Comparison of ENCODE assay signal across 8 mouse cellular contexts in genomic region chr16:38091706-38092105, GRCm38 (mm10). TPM values are rescaled to one million over a fixed set of nuclear protein-coding genes. Genes with fewer than 3 reads are reported as not detected.
DNase-seq lines count a peak whose midpoint lies in the region; ATAC-seq and TF ChIP-seq lines count a peak whose summit lies in the region.

No protein-coding gene starts in this region.

- H3K36me3 ChIP-seq in embryonic facial prominence, embryonic 15.5 days = no peaks in the 10 kb centered on the region
- no peaks in the 10 kb centered on the region for H3K36me3 ChIP-seq in intestine, embryonic 16.5 days (ENCODE audit: control insufficient read depth, insufficient read depth, low read length)
- no peaks in the 10 kb centered on the region for H3K36me3 ChIP-seq in neural tube, embryonic 12.5 days

- H3K9ac ChIP-seq in embryonic facial prominence, embryonic 15.5 days = peak overlapping the region; percentile 40
- peak overlapping the region; percentile 42; the same call in 1 of the 2 replicates for H3K9ac ChIP-seq in intestine, embryonic 16.5 days (ENCODE audit: low read depth, low read length)
- peak overlapping the region; percentile 100 for H3K9ac ChIP-seq in neural tube, embryonic 12.5 days

- H3K27me3 ChIP-seq in embryonic facial prominence, embryonic 15.5 days = no peaks in the 10 kb centered on the region
- H3K27me3 ChIP-seq in intestine, embryonic 16.5 days (replicated peaks; ENCODE audit: control insufficient read depth, insufficient read depth, low read length) = no peaks in the 10 kb centered on the region
- H3K27me3 ChIP-seq in neural tube, embryonic 12.5 days (replicated peaks) = no peaks in the 10 kb centered on the region

- no peak overlapping the region; the same call in 1 of the 2 replicates for H3K27ac ChIP-seq in embryonic facial prominence, embryonic 15.5 days (replicated peaks)
- H3K27ac ChIP-seq in intestine, embryonic 16.5 days (ENCODE audit: low read length) = no peak overlapping the region
- H3K27ac ChIP-seq in neural tube, embryonic 12.5 days = no peak overlapping the region

- no peak for ATAC-seq in embryonic facial prominence, embryonic 15.5 days (ENCODE audit: insufficient number of reproducible peaks, low FRiP score, low TSS enrichment, low read depth)
- ATAC-seq in intestine, embryonic 16.5 days = no peak
- no peak for ATAC-seq in neural tube, embryonic 12.5 days (ENCODE audit: low FRiP score, low read depth)
- no peak for ATAC-seq in activated CD4-positive, CD25-positive, alpha-beta regulatory T cell, adult 4 months

- no peak for DNase-seq in lung, adult 2 months
- no peak for DNase-seq in lung, postnatal 10 days
- no peak for DNase-seq in adrenal gland, adult 18-20 months (ENCODE audit: low spot score in 2 of 2)
- no peak for DNase-seq in thymus, postnatal 36 days

- no peaks in the 10 kb centered on the region for H3K9me3 ChIP-seq in embryonic facial prominence, embryonic 15.5 days (replicated peaks)
- no peaks in the 10 kb centered on the region for H3K9me3 ChIP-seq in intestine, embryonic 16.5 days (ENCODE audit: control insufficient read depth, low read length)
- H3K9me3 ChIP-seq in neural tube, embryonic 12.5 days = no peaks in the 10 kb centered on the region

- TF ChIP-seq POLR2A in lung, adult 2 months (IDR thresholded peaks at IDR 0.05; ENCODE audit: borderline replicate concordance, extremely low read depth, low read depth, low read length) = no peak

- peak overlapping the region; percentile 52 for H3K4me2 ChIP-seq in embryonic facial prominence, embryonic 15.5 days (replicated peaks)
- peak overlapping the region; percentile 62 for H3K4me2 ChIP-seq in intestine, embryonic 16.5 days (ENCODE audit: low read depth, low read length)
- H3K4me2 ChIP-seq in neural tube, embryonic 12.5 days (replicated peaks) = peak overlapping the region; percentile 78

- peaks cover 10% of the 10 kb centered on the region for H3K4me1 ChIP-seq in lung, adult 2 months (ENCODE audit: control insufficient read depth, insufficient read depth, low read length)
- H3K4me1 ChIP-seq in embryonic facial prominence, embryonic 15.5 days = peaks cover 39% of the 10 kb centered on the region
- H3K4me1 ChIP-seq in intestine, embryonic 16.5 days (ENCODE audit: control insufficient read depth, insufficient read depth, low read length) = peaks cover 36% of the 10 kb centered on the region
- peaks cover 39% of the 10 kb centered on the region for H3K4me1 ChIP-seq in neural tube, embryonic 12.5 days

- TF ChIP-seq CTCF in lung, adult 2 months (IDR thresholded peaks at IDR 0.05; ENCODE audit: insufficient read depth, low read length) = no peak

- WGBS in lung, adult 2 months = 4% methylated on average over 5 of the region's 5 CpGs
- 6% methylated on average over 5 of the region's 5 CpGs for whole genome bisulfite sequencing in embryonic facial prominence, embryonic 15.5 days
- 11% methylated on average over 5 of the region's 5 CpGs for WGBS in intestine, embryonic 16.5 days
- WGBS in neural tube, embryonic 12.5 days = 17% methylated on average over 5 of the region's 5 CpGs

- peak overlapping the region; percentile 52 for H3K4me3 ChIP-seq in lung, adult 2 months (replicated peaks; ENCODE audit: extremely low read depth, low read depth, low read length)
- peak overlapping the region; percentile 97 for H3K4me3 ChIP-seq in embryonic facial prominence, embryonic 15.5 days (replicated peaks)
- peak overlapping the region; percentile 43 for H3K4me3 ChIP-seq in intestine, embryonic 16.5 days (ENCODE audit: low read length)
- H3K4me3 ChIP-seq in neural tube, embryonic 12.5 days = peak overlapping the region; percentile 94

RNA-seq across cellular contexts. Expression of gene Gsk3b, which starts 2.9 kb away (rescaled TPM):
- 18.6 and 20.8 TPM in 2 replicates for polyA plus RNA-seq in lung, adult 2 months (2012; rRNA removed)
- 56.8 and 59.9 TPM in 2 replicates for polyA plus RNA-seq in embryonic facial prominence, embryonic 15.5 days (2015; fragmentation: Nextera tagmentation; extraction: Ambion mirVana)
- 34.3 and 34.6 TPM in 2 replicates for polyA plus RNA-seq in intestine, embryonic 16.5 days (2015; fragmentation: Nextera tagmentation; extraction: Ambion mirVana)
- 140 and 151 TPM in 2 replicates for polyA plus RNA-seq in neural tube, embryonic 12.5 days (2016; fragmentation: Nextera tagmentation; extraction: Ambion mirVana)
- 10 to 100 TPM; 45.3 to 51.2 TPM for polyA plus RNA-seq in activated CD4-positive, CD25-positive, alpha-beta regulatory T cell, adult 4 months (2017; shearing (Covaris generic))
- total RNA-seq in adrenal gland, adult 18-20 months (2021) = 10 to 100 TPM; 57.1 to 70.4 TPM

Comparison
In these comparisons a context has a peak if more than half of its experiments do, and no peak if none do; other contexts are left out.
1. H3K4me3 ChIP-seq: peak in every context shown above with its lines; median percentile 97 in embryonic facial prominence, embryonic 15.5 days; 94 in neural tube, embryonic 12.5 days; 52 in lung, adult 2 months; 43 in intestine, embryonic 16.5 days.
2. H3K9ac ChIP-seq: peak in every context shown above with its lines; median percentile 100 in neural tube, embryonic 12.5 days; 42 in intestine, embryonic 16.5 days; 40 in embryonic facial prominence, embryonic 15.5 days.